Mouse (Mus musculus): ENCODE data around the gene Trim39.

Trim39 gene

DNA sequence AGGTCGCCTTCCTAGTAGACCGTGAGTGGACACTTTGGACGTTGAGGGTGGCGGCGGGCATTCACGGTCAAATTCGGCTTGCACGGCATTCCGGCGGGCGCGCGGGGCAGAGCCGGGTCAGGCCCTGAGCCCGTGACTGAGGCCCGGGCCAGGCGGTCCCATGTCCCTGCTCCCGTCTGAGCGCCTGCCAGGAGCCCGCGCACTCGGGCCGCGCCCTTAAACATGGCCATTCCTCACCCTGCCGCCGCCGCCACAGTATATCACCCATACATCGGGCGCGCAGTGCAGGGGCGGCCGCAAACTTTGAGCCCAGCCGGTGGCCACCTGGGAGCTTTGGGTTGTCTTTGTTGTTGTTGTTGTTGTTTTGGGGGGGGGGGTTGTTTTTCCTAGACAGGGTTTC is 23.2 kb downstream of the Trim39 start:
- no peak for DNase-seq (ENCODE audit: low spot score in 2 of 2)

DNA sequence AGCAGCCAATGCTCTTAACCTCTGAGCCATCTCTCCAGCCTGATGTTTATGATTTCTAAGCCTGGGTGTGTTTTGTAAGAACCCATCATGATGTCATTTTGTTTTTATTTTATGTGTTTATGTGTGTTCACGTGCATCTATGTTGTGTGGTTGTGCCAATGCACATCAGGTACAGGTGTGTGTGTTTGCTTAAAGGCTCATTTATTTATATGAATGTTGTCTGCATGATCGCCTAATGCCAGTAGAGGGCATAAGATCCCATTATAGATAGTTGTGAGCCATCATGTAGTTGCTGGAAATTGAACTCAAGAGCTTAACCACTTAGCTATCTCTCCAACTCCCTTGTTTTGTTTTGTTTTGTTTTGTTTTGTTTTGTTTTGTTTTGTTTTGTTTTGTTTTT is 26.3 kb downstream of the Trim39 start:
- no peak for DNase-seq (ENCODE audit: low spot score in 2 of 2)

GRCm38 (mm10) chr17:36244031-36244430 is 28.0 kb downstream of the Trim39 start:
- DNase-seq (ENCODE audit: low spot score in 2 of 2) = no peak

DNA sequence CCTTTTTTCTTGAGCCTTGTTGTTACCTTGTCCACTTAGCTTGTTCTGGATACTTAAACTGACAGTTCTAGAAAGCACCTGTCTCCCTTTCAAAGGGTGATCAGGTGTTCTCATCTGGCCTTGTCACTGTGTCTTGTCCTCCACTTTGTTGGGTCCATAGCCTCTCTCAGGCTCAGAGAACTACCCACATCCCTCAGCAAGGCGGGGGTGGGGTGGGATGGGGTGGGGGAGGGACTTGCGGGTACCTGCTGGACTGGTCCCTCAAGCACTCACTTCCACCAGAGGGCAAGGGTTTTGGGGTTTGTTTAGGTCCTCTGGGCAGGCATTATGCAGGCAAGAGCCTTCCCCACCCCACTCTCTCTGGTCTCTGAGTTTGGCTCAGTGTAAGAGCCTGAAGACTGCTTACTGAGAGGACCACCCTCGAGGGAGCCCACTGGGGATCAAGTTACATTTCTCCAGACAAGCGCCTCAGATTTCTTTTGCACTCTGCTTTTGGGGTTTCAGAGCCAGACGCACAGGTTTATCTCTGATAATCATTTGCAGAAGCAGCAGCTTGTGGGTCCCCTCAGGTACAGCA is 31.3 kb downstream of the Trim39 start:
- no peak for DNase-seq (ENCODE audit: low spot score in 2 of 2)

- no peak for DNase-seq (ENCODE audit: low spot score in 2 of 2)
Observed at GRCm38 (mm10) chr17:36237321-36237921, 34.6 kb downstream of the Trim39 start.

DNA sequence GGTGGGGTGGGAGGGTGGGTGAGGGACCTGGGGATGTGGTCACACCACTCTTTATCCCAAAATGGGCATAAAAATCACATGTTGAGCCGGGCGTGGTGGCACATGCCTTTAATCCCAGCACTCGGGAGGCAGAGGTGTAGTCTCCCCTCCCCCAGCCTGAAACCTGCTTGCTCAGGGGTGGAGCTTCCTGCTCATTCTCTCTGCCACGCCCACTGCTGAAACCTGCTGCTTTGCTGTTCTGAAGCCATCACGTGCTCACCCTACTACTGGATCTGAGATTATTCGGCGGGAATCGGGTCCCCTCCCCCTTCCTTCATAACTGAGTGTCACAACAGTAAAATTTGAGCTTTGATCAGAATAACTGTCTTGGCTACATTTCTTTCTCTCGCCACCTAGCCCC is 36.7 kb downstream of the Trim39 start:
- peak in 1 of 2 experiments; percentile 27 for DNase-seq (ENCODE audit: low spot score in 2 of 2)

DNA sequence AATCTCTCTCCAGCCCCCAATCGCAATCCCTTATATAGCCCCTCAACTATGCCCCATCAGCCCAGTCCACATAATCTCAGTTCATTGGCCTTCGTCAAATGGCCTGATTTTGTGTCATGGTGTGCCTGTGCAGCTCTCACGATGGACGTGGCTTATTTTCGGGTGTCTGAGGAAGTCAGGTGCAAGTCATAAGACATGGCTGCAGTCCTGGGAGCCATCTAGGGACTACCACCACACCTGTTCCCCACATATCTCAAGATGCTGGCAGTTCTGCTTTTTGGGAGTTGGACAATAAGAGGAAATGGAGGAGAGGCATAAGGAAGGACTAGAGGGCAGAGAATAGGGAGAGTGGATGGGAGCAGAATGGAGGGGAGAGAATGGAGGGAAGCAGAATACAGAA is 38.5 kb downstream of the Trim39 start:
- no peak for DNase-seq (ENCODE audit: low spot score in 2 of 2)

DNA sequence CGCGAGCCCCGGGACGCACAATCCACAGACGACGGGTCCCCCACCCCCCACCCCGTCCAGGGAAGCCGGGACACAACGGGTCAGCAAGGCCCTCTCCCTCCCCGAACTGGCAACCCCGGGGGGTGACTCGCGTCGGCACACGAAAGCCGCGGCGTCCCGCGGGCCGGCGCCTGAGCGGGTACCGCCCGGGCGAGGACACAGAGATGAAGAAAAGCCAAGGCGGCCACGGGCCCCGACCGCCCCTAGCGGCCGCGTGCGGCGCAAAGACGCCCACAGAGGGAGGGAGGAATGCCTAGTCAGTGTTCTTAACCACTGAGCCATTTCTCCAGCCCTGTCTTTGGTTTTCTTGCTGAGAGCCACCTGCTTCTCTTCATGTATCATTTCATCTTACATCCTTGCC is 40.7 kb downstream of the Trim39 start:
- DNase-seq (ENCODE audit: low spot score in 2 of 2) = peak; percentile 47 to 84

- no peak for DNase-seq (ENCODE audit: low spot score in 2 of 2)
Observed at GRCm38 (mm10) chr17:36229046-36229445, 43.0 kb downstream of the Trim39 start.

GRCm38 (mm10) chr17:36226921-36227320 is 45.1 kb downstream of the Trim39 start:
- DNase-seq (ENCODE audit: low spot score in 2 of 2) = peak in 1 of 2 experiments; percentile 45

GRCm38 (mm10) chr17:36225231-36225824 is 46.7 kb downstream of the Trim39 start:
- DNase-seq (ENCODE audit: low spot score in 2 of 2) = no peak

DNA sequence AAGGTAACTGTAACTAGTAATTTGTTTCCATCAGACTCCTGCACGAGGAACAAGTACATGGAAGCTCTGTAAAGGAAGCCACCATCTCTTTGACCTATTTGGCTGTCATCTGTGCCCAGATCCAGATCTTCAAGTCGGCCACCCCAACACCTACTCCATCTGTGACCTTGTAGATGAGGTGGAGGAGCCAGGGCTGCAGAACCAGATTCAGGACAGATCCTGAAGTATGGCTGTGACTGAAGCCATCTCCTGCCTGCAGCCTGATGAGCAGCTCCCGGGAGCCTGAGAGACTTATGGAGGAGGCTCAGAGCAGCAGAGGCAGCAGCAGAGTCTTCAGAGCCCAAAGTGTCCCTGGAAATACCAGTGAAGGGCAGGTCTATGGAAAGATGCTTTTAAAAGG is 47.6 kb downstream of the Trim39 start:
- DNase-seq (ENCODE audit: low spot score in 2 of 2) = no peak

DNA sequence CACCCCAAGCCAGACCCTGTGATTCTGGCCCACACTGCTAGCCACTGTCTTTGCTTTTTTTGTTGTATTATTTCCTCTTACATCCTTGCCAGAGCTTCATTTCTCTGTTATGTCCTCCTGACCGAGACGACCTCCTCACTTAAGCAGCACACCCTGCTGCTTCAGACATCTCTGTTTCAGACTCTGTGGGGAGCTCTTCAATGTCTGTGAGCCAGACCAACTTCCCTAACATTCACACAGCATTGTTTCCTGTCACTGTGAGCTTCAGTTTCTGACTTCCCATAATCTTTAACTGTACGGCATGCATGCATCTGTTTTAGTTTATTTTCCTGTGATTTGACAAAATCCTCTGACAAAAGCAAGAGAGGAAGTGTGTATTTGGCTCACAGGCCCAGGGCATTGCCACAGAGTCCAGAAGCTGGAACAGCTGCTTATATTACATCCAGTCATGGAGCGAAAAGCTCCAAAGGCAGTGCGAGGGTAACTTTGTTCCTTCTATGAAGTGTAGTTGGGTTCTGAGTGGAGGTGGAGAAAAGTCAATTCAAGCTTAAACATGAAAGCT is 53.4 kb downstream of the Trim39 start:
- DNase-seq (ENCODE audit: low spot score in 2 of 2) = no peak

GRCm38 (mm10) chr17:36215586-36215985 is 56.5 kb downstream of the Trim39 start:
- no peak for DNase-seq (ENCODE audit: low spot score in 2 of 2)

Data from spleen, postnatal 10 days (tissue).